Mouse (Mus musculus) olfactory bulb, adult 2 months (tissue): ENCODE measurements around the gene Dctn3.

ENCODE experiments used
- CTCF ChIP-seq: fragments of 200-500 bp; IDR thresholded peaks from 2 replicates; pipeline ENCODE4 v1.5.1; 2012; ENCODE audit warnings: low read depth, mild to moderate bottlenecking, low read length, moderate library complexity; ENCODE audit not compliant: insufficient read depth
- POLR2A ChIP-seq: fragments of 200-500 bp; IDR thresholded peaks from 2 replicates; pipeline ENCODE4 v1.6.1; 2012; ENCODE audit warnings: mild to moderate bottlenecking, low read depth, low read length, moderate library complexity; ENCODE audit not compliant: insufficient read depth

GRCm38 (mm10) chr4:41761680-41762079, 38.7 kb upstream of the Dctn3 start:
- TF ChIP-seq POLR2A: no peak
- TF ChIP-seq CTCF: no peak
